Mouse (Mus musculus): Measurements from ENCODE around the gene Nmral1.
"Not testable (repeated sequence)": the region's sequence is repeated elsewhere in the genome, so short reads cannot be mapped to it uniquely, and the experiment has no call there.

The Nmral1 gene

GRCm38 (mm10) chr16:4718753-4719518, at the start of gene Nmral1:
Gene Nmral1 (minus strand): TSS chr16:4719356.
- in situ Hi-C loops (cut with MboI; ENCODE audit: low sequenced_read_pairs) = no loop called here

- in situ Hi-C loops (cut with MboI; ENCODE audit: low sequenced_read_pairs) = no loop called here
These were observed 49.6 kb upstream of the Nmral1 start for GRCm38 (mm10) chr16:4768719-4769118.

- in situ Hi-C loops (cut with MboI; ENCODE audit: low sequenced_read_pairs) = no loop called here
These were observed 48.0 kb upstream of the Nmral1 start for GRCm38 (mm10) chr16:4767012-4767790.

- in situ Hi-C loops (cut with MboI; ENCODE audit: low sequenced_read_pairs) = no loop called here
These were observed 46.7 kb upstream of the Nmral1 start for GRCm38 (mm10) chr16:4765852-4766251.

GRCm38 (mm10) chr16:4763276-4763675, 44.1 kb upstream of the Nmral1 start:
- in situ Hi-C loops (cut with MboI; ENCODE audit: low sequenced_read_pairs) = no loop called here

GRCm38 (mm10) chr16:4762437-4762836, 43.3 kb upstream of the Nmral1 start:
- in situ Hi-C loops (cut with MboI; ENCODE audit: low sequenced_read_pairs) = no loop called here

GRCm38 (mm10) chr16:4756660-4757335, 37.6 kb upstream of the Nmral1 start:
- in situ Hi-C loops (cut with MboI; ENCODE audit: low sequenced_read_pairs) = not testable (repeated sequence)

- in situ Hi-C loops (cut with MboI; ENCODE audit: low sequenced_read_pairs) = no loop called here
These were observed 34.9 kb upstream of the Nmral1 start for GRCm38 (mm10) chr16:4754045-4754444.

GRCm38 (mm10) chr16:4752155-4752554, 33.0 kb upstream of the Nmral1 start:
- in situ Hi-C loops (cut with MboI; ENCODE audit: low sequenced_read_pairs) = no loop called here

- in situ Hi-C loops (cut with MboI; ENCODE audit: low sequenced_read_pairs) = no loop called here
These were observed 23.0 kb upstream of the Nmral1 start for GRCm38 (mm10) chr16:4742186-4742585.

GRCm38 (mm10) chr16:4739994-4740393, 20.8 kb upstream of the Nmral1 start:
- in situ Hi-C loops (cut with MboI; ENCODE audit: low sequenced_read_pairs) = no loop called here

GRCm38 (mm10) chr16:4736262-4736661, 17.1 kb upstream of the Nmral1 start:
- in situ Hi-C loops (cut with MboI; ENCODE audit: low sequenced_read_pairs) = no loop called here

- in situ Hi-C loops (cut with MboI; ENCODE audit: low sequenced_read_pairs) = no loop called here
These were observed 11.7 kb upstream of the Nmral1 start for GRCm38 (mm10) chr16:4730776-4731358.

- in situ Hi-C loops (cut with MboI; ENCODE audit: low sequenced_read_pairs) = no loop called here
These were observed 8.8 kb upstream of the Nmral1 start for GRCm38 (mm10) chr16:4727963-4728362.

- in situ Hi-C loops (cut with MboI; ENCODE audit: low sequenced_read_pairs) = no loop called here
These were observed 8.4 kb upstream of the Nmral1 start for GRCm38 (mm10) chr16:4727526-4727925.

- in situ Hi-C loops (cut with MboI; ENCODE audit: low sequenced_read_pairs) = no loop called here
These were observed 7.5 kb upstream of the Nmral1 start for GRCm38 (mm10) chr16:4726528-4727128.

GRCm38 (mm10) chr16:4725780-4726527, 6.8 kb upstream of the Nmral1 start, which contains the start of gene Hmox2:
Gene Hmox2 (plus strand): TSS chr16:4726361.
- in situ Hi-C loops (cut with MboI; ENCODE audit: low sequenced_read_pairs) = no loop called here

- in situ Hi-C loops (cut with MboI; ENCODE audit: low sequenced_read_pairs) = no loop called here
These were observed 6.1 kb upstream of the Nmral1 start for GRCm38 (mm10) chr16:4725266-4725665.

- in situ Hi-C loops (cut with MboI; ENCODE audit: low sequenced_read_pairs) = no loop called here
These were observed 3.7 kb upstream of the Nmral1 start for GRCm38 (mm10) chr16:4722915-4723209.

All from CH12F3 (cell line).